Mouse (Mus musculus) heart, adult 2 months (tissue): ENCODE measurements around the gene Hpca. TPM values are rescaled to one million over a fixed set of nuclear protein-coding genes. Genes with fewer than 3 reads are reported as not detected.

Experiments used
- DNase-seq, 2 experiments: peaks; one replicate each; pipeline ENCODE4 v3.0.0; 2021
- H3K27ac ChIP-seq: fragments of 200-600 bp; 2 replicates; pipeline ENCODE4 v1.8.1; 2022
- H3K27me3 ChIP-seq: fragments of 200-500 bp; 2 replicates; pipeline ENCODE4 v1.6.1; 2012; ENCODE audit warnings: mild to moderate bottlenecking, low read length, inconsistent platforms, mixed read lengths; ENCODE audit not compliant: control insufficient read depth, insufficient read depth
- H3K36me3 ChIP-seq: fragments of 200-500 bp; 2 replicates; pipeline ENCODE4 v1.6.1; 2012; ENCODE audit warnings: low read length, inconsistent platforms; ENCODE audit not compliant: control insufficient read depth, insufficient read depth
- H3K4me1 ChIP-seq: fragments of 200-500 bp; 2 replicates; pipeline ENCODE4 v1.6.1; 2011; ENCODE audit warnings: low read length; ENCODE audit not compliant: control insufficient read depth, insufficient read depth
- H3K4me3 ChIP-seq: fragments of 200-600 bp; 2 replicates; pipeline ENCODE4 v1.8.1; 2022
- H3K79me2 ChIP-seq: fragments of 200-500 bp; replicated peaks from 2 replicates; pipeline ENCODE4 v1.6.1; 2012; ENCODE audit warnings: mild to moderate bottlenecking, inconsistent platforms, low read length, moderate library complexity, mixed read lengths; ENCODE audit not compliant: control insufficient read depth, insufficient read depth
- H3K9ac ChIP-seq: fragments of 200-500 bp; 2 replicates; pipeline ENCODE4 v1.6.1; 2012; ENCODE audit warnings: low read depth, mild to moderate bottlenecking, control low read depth, inconsistent platforms, low read length, mixed read lengths
- CTCF ChIP-seq: fragments of 200-600 bp; IDR thresholded peaks from 2 replicates; pipeline ENCODE4 v1.8.1; 2022; ENCODE audit warnings: antibody characterized with exemption, mild to moderate bottlenecking, moderate library complexity
- EP300 ChIP-seq: fragments of 200-500 bp; IDR thresholded peaks from 2 replicates; pipeline ENCODE4 v1.6.1; 2011; ENCODE audit warnings: low read depth, low read length, control low read depth; ENCODE audit not compliant: insufficient read depth
- POLR2A ChIP-seq: fragments of 200-500 bp; IDR thresholded peaks from 2 replicates; pipeline ENCODE4 v1.6.1; 2011; ENCODE audit warnings: mild to moderate bottlenecking, low read depth, low read length, control low read depth; ENCODE audit not compliant: insufficient read depth
- WGBS: fragments of 180-500 bp; shearing (Covaris S2); methylation state at CpG from one replicate; pipeline ENCODE4 v1.1.7; 2018; 5-methylcytosine and 5-hydroxymethylcytosine counted together
- intact Hi-C: fragments of 180-260 bp; cut with DNase I; formaldehyde crosslinking; loops from one replicate; pipeline ENCODE4 v1.15.1; 2025
- polyA plus RNA-seq: library from polyadenylated mRNA; depleted of rRNA; stranded (reverse); fragments of >200 nt; gene quantifications from 2 replicates; pipeline ENCODE4 v1.2.3, GENCODE M21; 2012
- total RNA-seq, 2 experiments: library from RNA; stranded (reverse); gene quantifications; 2 replicates each; pipeline ENCODE4 v1.2.3; 2021

Hpca gene
- total and polyA plus RNA-seq, 3 experiments, result 0.14 to 0.62 TPM; not detected in 1

- H3K27ac ChIP-seq, result peak overlapping the region; percentile 90
- TF ChIP-seq CTCF (no peak), POLR2A (peak; percentile 44; the same call in 1 of the 2 replicates)
- H3K9ac ChIP-seq, result peak overlapping the region; percentile 82
- peaks cover 10% of the 10 kb centered on the region for H3K4me1 ChIP-seq
- H3K79me2 ChIP-seq, result no peaks in the 10 kb centered on the region
- DNase-seq, result peak; percentile 24 to 41
- 49% methylated on average over 14 of the region's 14 CpGs for WGBS
- peak overlapping the region; percentile 54 for H3K4me3 ChIP-seq
- intact Hi-C loops, result loop anchor here (5.0 kb wide), 1 partner anchor 50 kb away; the partner anchor contains the start of genes S100pbp and Yars
- H3K27me3 ChIP-seq, result no peaks in the 10 kb centered on the region
- peaks cover 2% of the 10 kb centered on the region; the same call in 1 of the 2 replicates for H3K36me3 ChIP-seq
Measured at GRCm38 (mm10) chr4:129137392-129138321, 15.8 kb upstream of the Hpca start.

DNA sequence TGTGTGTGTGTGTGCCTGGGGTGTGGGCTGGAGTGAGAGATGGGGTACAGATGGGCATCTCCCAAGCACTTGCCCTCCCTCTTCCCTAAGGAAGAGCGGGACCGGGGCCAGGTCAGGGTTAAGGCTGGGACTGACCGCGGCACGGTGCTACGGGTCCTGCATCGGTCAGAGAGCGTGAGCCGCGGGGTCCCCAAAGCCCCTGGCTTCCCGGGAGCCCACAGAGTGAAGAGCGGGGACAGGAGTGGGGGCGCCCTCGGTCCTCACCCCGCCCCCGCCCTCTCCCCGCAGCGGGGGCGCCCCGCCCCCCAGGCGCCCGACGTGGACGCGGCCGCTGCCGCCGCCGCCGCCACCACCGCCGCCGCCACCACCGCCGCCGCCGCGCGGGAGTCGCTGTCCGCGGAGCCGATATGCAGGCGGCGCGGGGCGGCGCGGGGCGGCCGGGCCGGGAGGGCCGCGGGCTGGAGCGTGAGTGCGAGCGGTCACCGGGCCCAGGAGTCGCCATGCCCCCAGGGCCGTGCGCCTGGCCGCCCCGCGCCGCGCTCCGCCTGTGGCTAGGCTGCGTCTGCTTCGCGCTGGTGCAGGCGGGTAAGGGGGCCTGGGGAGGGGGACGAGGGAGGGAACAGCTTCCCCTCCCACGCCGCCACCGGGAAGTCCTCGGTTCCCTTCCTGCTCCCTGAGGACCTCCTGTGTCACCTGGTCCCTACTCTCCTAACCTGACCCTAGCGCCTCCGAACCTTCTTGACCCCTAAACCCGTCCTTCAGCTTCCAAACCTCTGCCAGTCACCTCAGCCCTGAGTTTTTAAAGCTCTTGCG, 14.9 kb upstream of the Hpca start, which contains the start of gene Fndc5:
TSS of gene Fndc5 (plus strand) at position 421 of the 813 bp plus-strand sequence.
- Histone ChIP-seq H3K4me3 (peak within 1 kb of the TSS; percentile 54), H3K36me3 (peaks cover 2% of the 10 kb centered on the region; the same call in 1 of the 2 replicates), H3K27ac (peak within 1 kb of the TSS; percentile 90), H3K4me1 (peaks cover 5% of the 10 kb centered on the region), H3K9ac (peak within 1 kb of the TSS; percentile 82), H3K79me2 (no peaks in the 10 kb centered on the region), H3K27me3 (no peaks in the 10 kb centered on the region)
- peak; percentile 28 to 52 for DNase-seq
- TF ChIP-seq EP300 (no peak), CTCF (no peak), POLR2A (no peak)
- 3% methylated on average over 47 of the region's 80 CpGs for WGBS
- intact Hi-C loops, result loop anchor here (5.0 kb wide), 1 partner anchor 51 kb away; the partner anchor contains the start of genes S100pbp and Yars

DNA sequence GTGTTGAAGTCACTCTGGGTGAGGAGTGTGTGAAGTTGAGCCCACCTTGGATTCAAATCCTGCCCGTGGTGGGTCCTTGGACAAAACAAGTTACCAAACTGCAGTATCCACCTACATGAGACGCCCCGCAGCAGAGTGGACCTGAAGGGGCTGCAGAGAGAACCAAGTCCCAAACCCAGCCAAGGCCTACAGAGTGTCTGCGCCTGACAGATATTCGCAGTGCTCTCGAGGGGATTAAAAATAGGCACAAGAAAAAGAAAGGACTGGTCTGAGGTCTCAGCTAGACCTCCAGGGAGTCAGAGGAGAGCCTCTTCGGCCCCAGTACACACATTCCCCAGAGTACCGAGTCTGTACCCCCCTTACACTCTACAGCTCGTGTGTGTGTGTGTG, 14.3 kb upstream of the Hpca start:
- 36% methylated on average over 9 of the region's 9 CpGs for WGBS
- TF ChIP-seq CTCF, result no peak
- TF ChIP-seq POLR2A, result no peak
- TF ChIP-seq EP300, result no peak
- intact Hi-C loops, result loop anchor here (5.0 kb wide), 1 partner anchor 51 kb away; the partner anchor contains the start of genes S100pbp and Yars
- Histone ChIP-seq H3K27me3 (no peaks in the 10 kb centered on the region), H3K36me3 (peaks cover 2% of the 10 kb centered on the region; the same call in 1 of the 2 replicates), H3K79me2 (no peaks in the 10 kb centered on the region), H3K4me1 (peaks cover 3% of the 10 kb centered on the region), H3K9ac (peak overlapping the region; percentile 82), H3K27ac (peak overlapping the region; percentile 69; the same call in 1 of the 2 replicates), H3K4me3 (no peak overlapping the region)
- no peak for DNase-seq

GRCm38 (mm10) chr4:129135637-129136036, 13.8 kb upstream of the Hpca start:
- Histone ChIP-seq H3K36me3 (peaks cover 2% of the 10 kb centered on the region; the same call in 1 of the 2 replicates), H3K4me1 (peaks cover 3% of the 10 kb centered on the region), H3K4me3 (no peak overlapping the region), H3K27me3 (no peaks in the 10 kb centered on the region), H3K9ac (no peak overlapping the region), H3K27ac (no peak overlapping the region), H3K79me2 (no peaks in the 10 kb centered on the region)
- 69% methylated on average over 2 of the region's 2 CpGs for WGBS
- intact Hi-C loops, result loop anchor here (5.0 kb wide), 1 partner anchor 52 kb away; the partner anchor contains the start of genes S100pbp and Yars
- no peak for TF ChIP-seq POLR2A
- no peak for TF ChIP-seq EP300
- no peak for TF ChIP-seq CTCF
- DNase-seq, result no peak

DNA sequence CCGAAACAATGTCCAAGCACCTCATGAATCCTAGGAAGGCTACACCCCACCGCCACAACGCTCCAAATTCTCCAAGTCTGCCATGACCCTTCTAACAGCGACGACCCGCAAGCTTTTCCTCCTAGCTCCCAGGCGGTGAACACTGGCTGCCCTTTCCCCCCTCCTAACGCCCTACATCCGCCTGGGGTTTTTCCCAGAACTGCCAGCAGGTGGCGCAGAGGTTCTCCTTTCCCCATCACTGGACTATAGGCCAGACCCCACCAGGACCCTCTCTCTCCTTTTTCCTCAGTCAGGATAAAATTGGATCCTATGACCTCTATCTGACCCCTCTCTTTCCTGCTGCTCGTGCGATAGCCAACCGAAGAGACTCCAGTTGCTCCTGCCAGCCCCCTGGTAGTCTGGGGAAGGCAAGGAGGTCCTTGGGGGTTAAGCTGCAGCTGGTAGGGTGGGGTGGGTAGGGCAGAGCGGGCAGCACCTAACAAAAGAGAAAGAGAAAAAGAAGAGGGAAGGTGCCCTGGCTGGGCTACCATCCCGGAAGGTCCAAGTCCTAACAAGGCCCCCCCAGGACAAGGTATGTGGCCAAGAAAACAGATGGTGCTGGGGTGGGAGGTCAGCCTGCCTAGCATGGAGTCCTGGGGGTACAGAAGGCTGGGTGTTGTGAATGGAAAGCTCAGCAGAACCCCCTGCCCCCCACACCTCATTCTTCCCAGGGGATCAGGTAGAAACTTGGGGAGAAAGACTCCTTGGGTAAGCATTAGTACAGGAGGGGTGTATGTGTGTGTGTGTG, 13.2 kb upstream of the Hpca start:
- H3K9ac ChIP-seq, result peak overlapping the region; percentile 57; the same call in 1 of the 2 replicates
- H3K36me3 ChIP-seq, result no peaks in the 10 kb centered on the region
- peaks cover 6% of the 10 kb centered on the region for H3K4me1 ChIP-seq
- no peak overlapping the region for H3K4me3 ChIP-seq
- no peak overlapping the region for H3K27ac ChIP-seq
- intact Hi-C loops, result loop anchor here (1.0 to 5.0 kb wide), 3 partner anchors 52 to 322 kb away; partner anchors contain the start of genes S100pbp and Yars
- H3K79me2 ChIP-seq, result no peaks in the 10 kb centered on the region
- DNase-seq, result peak; percentile 63 to 84
- H3K27me3 ChIP-seq, result no peaks in the 10 kb centered on the region
- peak; percentile 87 for TF ChIP-seq CTCF
- no peak for TF ChIP-seq EP300
- no peak for TF ChIP-seq POLR2A
- 10% methylated on average over 15 of the region's 15 CpGs for WGBS
